Mouse (Mus musculus) CH12.LX (cell line): ENCODE data around the gene Ldb2. TPM values are rescaled to one million over a fixed set of nuclear protein-coding genes. Genes with fewer than 3 reads are reported as not detected.

ENCODE experiments used
- DNase-seq: peaks from one replicate; pipeline ENCODE4 v3.0.0-alpha.2; 2013; ENCODE audit errors: extremely low read depth
- H3K27ac ChIP-seq: 2 replicates; pipeline ENCODE4 v1.5.1; 2012; ENCODE audit warnings: low read depth, mild to moderate bottlenecking, control low read depth, moderate library complexity; ENCODE audit not compliant: insufficient read depth
- H3K27me3 ChIP-seq: replicated peaks from 2 replicates; pipeline ENCODE3; 2012; ENCODE audit warnings: inconsistent platforms
- H3K36me3 ChIP-seq, 2 experiments: replicated peaks in 1 of 2; 2 replicates each; pipeline versions ENCODE3 to v1.6.1; 2012; ENCODE audit warnings: inconsistent platforms in 1 of 2, low read length in 1 of 2, mild to moderate bottlenecking in 1 of 2, mixed read lengths in 1 of 2, moderate library complexity in 1 of 2; ENCODE audit not compliant: control insufficient read depth in 1 of 2, insufficient read depth in 1 of 2
- H3K4me1 ChIP-seq, 2 experiments: 2 replicates each; pipeline ENCODE4 v1.6.1; 2012; ENCODE audit warnings: inconsistent platforms in 1 of 2, moderate library complexity in 1 of 2; ENCODE audit not compliant: insufficient read depth in 2 of 2, control insufficient read depth in 1 of 2
- H3K4me2 ChIP-seq: 2 replicates; pipeline ENCODE4 v1.6.1; 2012; ENCODE audit warnings: low read depth, mild to moderate bottlenecking, control low read depth; ENCODE audit not compliant: poor library complexity, insufficient read depth, severe bottlenecking
- H3K4me3 ChIP-seq, 3 experiments: fragments of 150-350 bp in 1 of 3; sonication (generic) in 1 of 3; replicated peaks in 1 of 3; 2 replicates each; pipeline versions ENCODE3 to v1.5.1; 2011 to 2012; ENCODE audit warnings: low read depth in 2 of 3, low read length in 2 of 3, mild to moderate bottlenecking in 2 of 3, moderate library complexity in 2 of 3, control low read depth in 1 of 3, improper control_type of control experiment in 1 of 3, inconsistent platforms in 1 of 3, mixed read lengths in 1 of 3; ENCODE audit not compliant: poor library complexity in 1 of 3
- H3K79me2 ChIP-seq: replicated peaks from 2 replicates; pipeline ENCODE4 v1.6.1; 2012; ENCODE audit warnings: mild to moderate bottlenecking, moderate library complexity; ENCODE audit not compliant: control insufficient read depth, poor library complexity, insufficient read depth, severe bottlenecking; ENCODE audit errors: extremely low read depth
- H3K9ac ChIP-seq: 2 replicates; pipeline ENCODE4 v1.6.1; 2012; ENCODE audit warnings: low read depth, mild to moderate bottlenecking, control low read depth, moderate library complexity; ENCODE audit not compliant: insufficient read depth
- H3K9me3 ChIP-seq: replicated peaks from 2 replicates; pipeline ENCODE3; 2012; ENCODE audit warnings: low read length, inconsistent platforms, mixed read lengths
- BHLHE40 ChIP-seq: IDR thresholded peaks from 2 replicates; pipeline ENCODE4 v1.6.1; 2011; ENCODE audit warnings: mild to moderate bottlenecking, low read depth, low read length, improper control_type of control experiment
- CHD1 ChIP-seq: IDR thresholded peaks from 2 replicates; pipeline ENCODE4 v1.6.1; 2012; ENCODE audit warnings: low read depth, low read length, improper control_type of control experiment, inconsistent platforms
- ETS1 ChIP-seq: conservative IDR thresholded peaks from 2 replicates; pipeline ENCODE4 v1.6.1; 2012; ENCODE audit warnings: low read depth, mild to moderate bottlenecking, inconsistent platforms, low read length, improper control_type of control experiment, moderate library complexity
- GABPA ChIP-seq: IDR thresholded peaks from 2 replicates; pipeline ENCODE4 v1.6.1; 2012; ENCODE audit warnings: low read depth, low read length, improper control_type of control experiment, inconsistent platforms; ENCODE audit not compliant: insufficient replicate concordance
- HCFC1 ChIP-seq: IDR thresholded peaks from 2 replicates; pipeline ENCODE4 v1.6.1; 2012; ENCODE audit warnings: low read depth, mild to moderate bottlenecking, inconsistent platforms, low read length, improper control_type of control experiment
- IRF4 ChIP-seq: IDR thresholded peaks from 2 replicates; pipeline ENCODE4 v1.6.1; 2014; ENCODE audit warnings: low read depth, mild to moderate bottlenecking, inconsistent platforms, low read length, improper control_type of control experiment
- JUND ChIP-seq: conservative IDR thresholded peaks from 2 replicates; pipeline ENCODE4 v1.6.1; 2011; ENCODE audit warnings: low read depth, low read length, improper control_type of control experiment
- MEF2A ChIP-seq: IDR thresholded peaks from 2 replicates; pipeline ENCODE4 v1.6.1; 2014; ENCODE audit warnings: low read depth, mild to moderate bottlenecking, inconsistent platforms, low read length, improper control_type of control experiment, borderline replicate concordance
- MYC ChIP-seq: IDR thresholded peaks from 2 replicates; pipeline ENCODE4 v1.6.1; 2011; ENCODE audit warnings: low read depth, mild to moderate bottlenecking, improper control_type of control experiment, low read length
- POLR2AphosphoS2 ChIP-seq: IDR thresholded peaks from 2 replicates; pipeline ENCODE4 v1.6.1; 2011; ENCODE audit warnings: low read depth, low read length, improper control_type of control experiment
- RAD21 ChIP-seq: IDR thresholded peaks from 2 replicates; pipeline ENCODE4 v1.6.1; 2011; ENCODE audit warnings: low read depth, mild to moderate bottlenecking, low read length, improper control_type of control experiment, moderate library complexity
- RCOR1 ChIP-seq: conservative IDR thresholded peaks from 2 replicates; pipeline ENCODE4 v1.6.1; 2012; ENCODE audit warnings: low read depth, mild to moderate bottlenecking, inconsistent platforms, low read length, improper control_type of control experiment
- SIN3A ChIP-seq: IDR thresholded peaks from 2 replicates; pipeline ENCODE4 v1.6.1; 2012; ENCODE audit warnings: low read length, improper control_type of control experiment, inconsistent platforms
- SMC3 ChIP-seq: IDR thresholded peaks from 2 replicates; pipeline ENCODE4 v1.6.1; 2011; ENCODE audit warnings: low read depth, low read length, improper control_type of control experiment
- USF1 ChIP-seq: IDR thresholded peaks from 2 replicates; pipeline ENCODE4 v1.6.1; 2014; ENCODE audit warnings: low read depth, mild to moderate bottlenecking, inconsistent platforms, low read length, improper control_type of control experiment
- ZC3H11A ChIP-seq: IDR thresholded peaks from 2 replicates; pipeline ENCODE4 v1.6.1; 2012; ENCODE audit warnings: low read depth, mild to moderate bottlenecking, inconsistent platforms, low read length, improper control_type of control experiment
- ZKSCAN1 ChIP-seq: IDR thresholded peaks from 2 replicates; pipeline ENCODE4 v1.6.1; 2012; ENCODE audit warnings: low read depth, inconsistent platforms, low read length, improper control_type of control experiment, borderline replicate concordance
- ZMIZ1 ChIP-seq: IDR thresholded peaks from 2 replicates; pipeline ENCODE4 v1.6.1; 2012; ENCODE audit warnings: low read depth, mild to moderate bottlenecking, inconsistent platforms, low read length, improper control_type of control experiment
- dilution Hi-C: fragments of 300-500 bp; cut with MboI; formaldehyde crosslinking; loops from 2 replicates; pipeline ENCODE4 v1.14.3; 2020; ENCODE audit warnings: low sequenced_read_pairs; ENCODE audit not compliant: extremely low pct_unique_long_range_greater_than_20kb, extremely low pct_ligation_motif_present
- in situ Hi-C: fragments of 300-500 bp; cut with MboI; formaldehyde crosslinking; loops from 3 replicates; pipeline ENCODE4 v1.14.3; 2019; ENCODE audit warnings: low sequenced_read_pairs, low pct_ligation_motif_present, low pct_unique_long_range_greater_than_20kb, mixed read lengths
- polyA plus RNA-seq: library from polyadenylated mRNA; unstranded; fragments of >175 nt; gene quantifications from 2 replicates; pipeline ENCODE4 v1.2.1, GENCODE M21; 2012; ENCODE audit warnings: low read depth; ENCODE audit not compliant: insufficient read length
- total RNA-seq, 2 experiments: library from RNA; depleted of rRNA; stranded (reverse); fragments of 300-350 nt in 1 of 2; fragments of >200 nt in 1 of 2; gene quantifications; 2 replicates each; pipeline ENCODE4 v1.2.3; 2012 to 2014

Ldb2 gene
- total and polyA plus RNA-seq, 3 experiments: not detected

GRCm38 (mm10) chr5:44801100-44801499 is 1.6 kb upstream of the Ldb2 start:
- TF ChIP-seq IRF4: no peak
- Histone ChIP-seq H3K79me2 (no peaks in the 10 kb centered on the region), H3K4me1 (no peaks in the 10 kb centered on the region), H3K9ac (no peak overlapping the region), H3K36me3 (no peaks in the 10 kb centered on the region), H3K27me3 (no peaks in the 10 kb centered on the region), H3K4me2 (no peak overlapping the region), H3K4me3 (no peak overlapping the region), H3K27ac (no peak overlapping the region), H3K9me3 (no peaks in the 10 kb centered on the region)
- dilution Hi-C loops (no loop called here), in situ Hi-C loops (no loop called here)
- no peak for DNase-seq

DNA sequence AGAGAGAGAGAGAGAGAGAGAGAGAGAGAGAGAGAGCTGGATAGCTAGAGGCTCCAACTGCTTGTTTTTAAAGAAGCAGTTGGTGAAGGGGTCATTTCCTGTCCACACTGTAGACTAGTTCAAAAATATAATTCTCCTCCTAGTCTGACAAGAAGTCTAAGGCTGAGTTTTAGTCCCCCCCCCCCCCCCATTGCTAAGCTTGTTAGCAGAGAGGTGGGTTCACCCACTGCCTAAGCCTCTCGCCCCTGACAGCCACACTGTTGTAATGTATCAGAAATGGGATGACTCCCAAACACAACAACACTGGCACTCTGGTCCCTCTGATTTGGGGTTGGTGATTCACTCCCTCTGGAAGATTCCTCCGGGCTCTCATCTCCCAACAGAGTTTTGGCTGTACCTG is 381 bp upstream of the Ldb2 start:
- Histone ChIP-seq H3K4me3 (no peak overlapping the region), H3K27me3 (no peaks in the 10 kb centered on the region), H3K4me2 (no peak overlapping the region), H3K4me1 (no peaks in the 10 kb centered on the region), H3K79me2 (no peaks in the 10 kb centered on the region), H3K27ac (no peak overlapping the region), H3K9ac (no peak overlapping the region), H3K36me3 (no peaks in the 10 kb centered on the region)
- no peak for DNase-seq
- TF ChIP-seq JUND: no peak
- TF ChIP-seq GABPA: no peak
- TF ChIP-seq SIN3A: no peak
- TF ChIP-seq RAD21: no peak
- no peak for TF ChIP-seq MEF2A
- TF ChIP-seq MYC: no peak
- TF ChIP-seq HCFC1: no peak
- no peak for TF ChIP-seq ETS1
- no peak for TF ChIP-seq ZC3H11A
- no peak for TF ChIP-seq IRF4
- no peak for TF ChIP-seq RCOR1
- no peak for TF ChIP-seq CHD1
- TF ChIP-seq, all 38 proteins: peak for 0
- dilution Hi-C loops: no loop called here
- in situ Hi-C loops: no loop called here
- H3K9me3 ChIP-seq: no peaks in the 10 kb centered on the region

DNA sequence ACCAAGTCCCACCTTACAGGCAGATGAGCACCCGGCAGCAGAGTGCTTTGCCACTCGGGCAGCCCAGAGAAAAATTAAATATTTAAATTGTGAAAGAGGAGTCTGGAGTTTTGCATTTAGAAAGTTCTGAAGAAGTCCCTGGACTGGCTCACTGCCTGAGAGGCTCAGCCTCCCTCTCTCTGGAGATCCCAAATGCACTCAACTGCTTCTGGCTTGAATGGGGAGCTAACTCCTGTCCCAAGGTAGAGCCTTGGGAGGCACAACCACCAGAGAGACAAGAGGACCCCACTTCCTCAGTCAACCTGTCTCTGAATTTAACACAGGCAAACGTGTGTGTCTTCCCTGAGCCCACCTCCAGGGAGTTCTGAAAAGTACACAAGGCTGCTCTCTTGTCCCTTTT is 987 bp downstream of the Ldb2 start:
- Histone ChIP-seq H3K79me2 (no peaks in the 10 kb centered on the region), H3K9ac (no peak overlapping the region), H3K4me1 (no peaks in the 10 kb centered on the region), H3K9me3 (no peaks in the 10 kb centered on the region), H3K27ac (no peak overlapping the region), H3K4me3 (no peak overlapping the region), H3K36me3 (no peaks in the 10 kb centered on the region), H3K4me2 (no peak overlapping the region), H3K27me3 (no peaks in the 10 kb centered on the region)
- no peak for DNase-seq
- TF ChIP-seq ZMIZ1 (no peak), BHLHE40 (no peak), SMC3 (no peak), USF1 (no peak), ZKSCAN1 (no peak), POLR2AphosphoS2 (no peak), ETS1 (no peak)
- dilution Hi-C loops (no loop called here), in situ Hi-C loops (no loop called here)
